Mouse (Mus musculus) cerebellum, adult 2 months (tissue): ENCODE results near the gene Gpc1.

Experiments used
- CTCF ChIP-seq: fragments of 200-500 bp; IDR thresholded peaks from 2 replicates; pipeline ENCODE4 v1.5.1; 2011; ENCODE audit warnings: low read depth, mild to moderate bottlenecking, control low read depth, low read length, moderate library complexity, borderline replicate concordance; ENCODE audit not compliant: insufficient read depth
- POLR2A ChIP-seq: fragments of 200-500 bp; IDR thresholded peaks from 2 replicates; pipeline ENCODE4 v1.6.1; 2011; ENCODE audit warnings: low read length, control low read depth, borderline replicate concordance; ENCODE audit not compliant: insufficient read depth

- no peak for TF ChIP-seq POLR2A
- no peak for TF ChIP-seq CTCF
Observed at GRCm38 (mm10) chr1:92814319-92814718, 17.1 kb upstream of the Gpc1 start.
